Mouse (Mus musculus) kidney, adult 9 months (tissue): ENCODE data around the gene Fbxw10.

Source experiments
- DNase-seq: peaks from one replicate; pipeline ENCODE4 v3.0.0; 2022

Gene Fbxw10

DNA sequence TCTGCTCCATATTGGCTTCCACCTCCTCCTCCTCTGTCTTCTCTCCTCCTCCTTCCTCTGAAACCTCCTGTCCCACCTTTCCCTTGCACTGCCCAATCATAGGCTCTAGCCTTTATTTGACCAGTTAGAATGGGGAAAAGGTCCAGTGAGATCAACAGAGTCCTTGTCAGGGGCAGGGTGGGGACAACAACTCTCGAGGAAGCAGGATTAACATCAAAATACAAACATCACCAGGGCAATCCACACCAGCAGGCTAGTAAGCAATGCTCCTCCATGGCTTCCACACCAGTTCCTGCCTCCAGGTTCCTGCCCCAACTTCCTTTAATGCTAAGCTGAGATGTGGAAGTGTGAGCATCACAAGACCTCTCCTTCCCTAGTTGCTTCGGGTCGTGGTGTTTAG is 1.1 kb upstream of the Fbxw10 start:
- DNase-seq: no peak

GRCm38 (mm10) chr11:62847655-62848191 is 854 bp downstream of the Fbxw10 start:
- DNase-seq: no peak

GRCm38 (mm10) chr11:62848301-62848700 is 1.4 kb downstream of the Fbxw10 start:
- no peak for DNase-seq

GRCm38 (mm10) chr11:62851199-62851598 is 4.3 kb downstream of the Fbxw10 start:
- DNase-seq: peak; percentile 49

GRCm38 (mm10) chr11:62853334-62853733 is 6.5 kb downstream of the Fbxw10 start:
- no peak for DNase-seq

DNA sequence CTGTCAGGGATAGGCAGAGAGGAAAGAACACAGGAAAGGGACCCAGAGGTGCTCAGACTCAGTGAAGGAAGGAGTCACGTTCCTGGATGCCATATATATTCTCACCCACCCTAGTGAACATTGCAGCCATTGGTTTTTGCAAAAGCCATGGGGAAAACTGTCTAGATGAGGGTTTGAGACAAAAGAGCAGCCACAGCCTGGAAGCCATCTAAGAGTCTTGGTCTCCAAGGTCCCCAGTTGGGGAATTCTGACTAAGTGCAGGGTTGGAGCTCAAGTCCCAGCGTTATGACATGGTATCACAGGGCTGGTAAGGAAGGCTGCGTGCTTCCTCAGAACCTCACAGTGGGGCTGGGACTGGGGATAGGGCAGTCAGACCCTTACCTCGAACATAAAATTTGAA is 18.7 kb downstream of the Fbxw10 start:
- DNase-seq: no peak

- DNase-seq: no peak
These were observed 19.8 kb downstream of the Fbxw10 start for GRCm38 (mm10) chr11:62866685-62867084.

DNA sequence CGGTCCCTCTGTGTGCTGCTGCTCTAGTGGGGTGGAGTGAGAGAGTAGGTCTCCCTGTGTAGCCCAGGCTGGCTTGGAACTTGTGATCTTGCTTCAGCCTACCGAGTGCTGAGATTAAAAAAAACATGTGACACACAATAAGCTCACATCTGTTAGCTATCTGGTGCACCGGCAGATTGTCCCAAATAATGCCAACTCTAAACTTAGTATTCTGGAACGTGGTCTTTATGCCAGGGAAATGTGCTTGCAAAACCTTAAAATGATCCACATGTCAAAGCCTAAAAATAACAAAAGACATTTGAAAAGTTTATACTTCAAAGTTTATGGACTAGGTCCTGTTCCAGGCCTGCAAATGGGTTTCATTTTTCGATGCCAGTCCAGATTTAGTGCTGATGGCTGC is 22.3 kb downstream of the Fbxw10 start:
- DNase-seq: no peak

DNA sequence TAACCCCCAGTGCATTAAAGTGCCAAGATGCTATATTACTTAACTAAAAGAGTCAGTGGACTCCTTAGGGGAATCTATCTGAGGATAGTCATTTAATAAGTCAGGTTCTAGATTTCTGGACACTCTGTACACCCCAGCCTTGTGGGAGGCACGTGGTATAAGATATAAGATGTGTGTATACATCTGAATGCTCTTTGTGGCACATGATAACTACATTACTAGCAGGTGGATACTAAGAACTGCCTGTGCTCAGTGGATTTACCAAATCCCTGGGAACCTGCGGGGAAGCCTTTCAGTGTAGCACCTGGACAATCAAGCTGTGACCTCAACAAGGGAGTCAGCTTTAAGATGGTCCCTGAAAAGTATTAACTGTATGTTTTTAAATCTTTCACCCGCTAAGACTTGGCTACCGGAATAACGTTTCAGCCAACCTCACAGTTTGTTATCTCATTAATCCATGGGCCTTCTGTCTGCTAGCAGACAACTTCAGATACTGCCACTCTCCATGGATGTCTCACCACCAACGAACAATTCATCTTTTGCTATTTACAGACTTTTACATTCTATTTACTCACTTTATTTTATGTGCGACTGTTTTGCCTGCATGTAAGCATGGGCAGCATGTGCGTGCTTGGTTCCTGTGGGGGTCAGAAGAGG is 23.0 kb downstream of the Fbxw10 start:
- DNase-seq: no peak

DNA sequence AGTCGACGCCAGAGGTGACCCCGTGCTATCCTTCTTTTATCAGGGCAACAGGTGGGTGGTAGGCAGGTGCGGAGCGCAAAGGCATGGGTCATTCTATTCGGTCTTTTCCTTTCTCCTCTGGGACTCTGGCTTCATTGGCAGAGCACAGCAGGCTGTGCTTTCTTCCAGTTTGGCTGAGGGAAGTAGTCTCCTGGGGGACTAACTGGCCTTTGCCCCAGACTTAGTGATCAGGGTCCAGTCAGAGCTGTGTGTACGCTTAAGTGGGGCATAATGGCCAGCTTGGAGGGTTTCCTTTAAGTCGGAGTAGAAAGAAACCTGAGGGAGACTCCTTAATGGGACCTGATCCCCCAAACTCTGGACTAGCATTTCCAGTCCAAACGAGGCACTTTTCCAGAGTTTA is 26.6 kb downstream of the Fbxw10 start:
- no peak for DNase-seq

DNA sequence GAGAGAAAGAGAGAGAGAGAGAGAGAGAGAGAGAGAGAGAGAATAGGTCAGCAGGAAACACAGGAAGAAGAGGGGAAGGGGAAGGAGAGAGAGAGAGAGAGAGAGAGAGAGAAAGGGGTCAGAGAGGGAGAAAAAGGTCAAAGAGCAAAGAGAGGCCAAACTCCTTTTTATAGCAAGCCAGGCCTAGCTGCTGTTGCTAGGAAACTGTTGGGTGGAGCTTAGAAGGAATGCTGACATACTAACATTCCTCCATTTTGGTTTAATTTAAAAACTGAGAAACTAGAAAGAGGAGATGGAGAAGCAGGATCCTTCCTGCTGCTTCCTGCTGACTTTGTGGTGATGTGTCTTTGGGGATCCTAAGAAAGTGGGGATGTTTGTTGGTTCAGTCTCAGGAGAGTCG is 28.8 kb downstream of the Fbxw10 start:
- DNase-seq: peak; percentile 36

- no peak for DNase-seq
These were observed 29.6 kb downstream of the Fbxw10 start for GRCm38 (mm10) chr11:62876445-62876844.

DNA sequence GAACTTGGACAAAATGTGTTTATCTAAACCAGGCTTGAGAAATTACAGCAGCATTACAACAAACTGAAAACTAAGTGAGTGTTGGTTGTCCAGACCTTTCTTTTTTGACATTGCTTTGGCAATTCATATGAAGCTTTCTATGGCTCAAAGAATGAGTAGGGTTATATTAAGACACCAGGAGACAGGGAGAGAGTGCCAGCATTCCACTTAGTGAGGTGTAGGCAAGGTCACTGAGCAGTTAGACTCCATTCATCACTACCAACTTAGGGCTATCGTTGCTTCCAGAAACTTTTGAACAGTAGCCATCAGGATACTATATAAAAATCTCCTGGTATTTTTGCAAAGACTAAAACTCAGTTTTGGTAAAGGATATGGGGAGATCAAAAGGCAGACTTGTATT is 30.5 kb downstream of the Fbxw10 start:
- DNase-seq: no peak

GRCm38 (mm10) chr11:62878728-62879127 is 31.9 kb downstream of the Fbxw10 start:
- DNase-seq: no peak

GRCm38 (mm10) chr11:62879220-62880048 is 32.6 kb downstream of the Fbxw10 start, which contains the start of gene Tvp23b:
Gene Tvp23b, plus strand, starts transcription at chr11:62879455.
- peak; percentile 98 for DNase-seq

- no peak for DNase-seq
These were observed 36.5 kb downstream of the Fbxw10 start for GRCm38 (mm10) chr11:62883407-62883806.

DNA sequence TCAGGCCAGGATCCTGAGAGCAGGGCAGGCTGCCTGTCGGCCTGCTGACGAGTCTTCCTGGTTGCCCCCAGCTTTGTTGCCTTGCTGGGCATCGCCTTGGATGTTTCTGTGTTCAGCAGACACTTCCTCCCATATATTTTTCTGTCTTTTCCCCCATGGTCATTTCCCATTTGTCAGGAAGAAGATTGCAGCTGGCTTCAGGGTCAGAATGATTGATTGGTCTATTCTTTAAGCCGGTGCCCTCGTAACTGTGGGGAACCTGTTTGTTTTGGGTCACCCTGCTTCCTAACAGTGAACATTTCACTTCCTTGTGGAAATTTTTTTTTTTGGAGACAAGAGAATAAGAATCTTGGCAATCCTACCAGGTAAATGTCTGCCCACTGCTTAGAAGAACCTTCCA is 38.5 kb downstream of the Fbxw10 start:
- peak; percentile 24 for DNase-seq

DNA sequence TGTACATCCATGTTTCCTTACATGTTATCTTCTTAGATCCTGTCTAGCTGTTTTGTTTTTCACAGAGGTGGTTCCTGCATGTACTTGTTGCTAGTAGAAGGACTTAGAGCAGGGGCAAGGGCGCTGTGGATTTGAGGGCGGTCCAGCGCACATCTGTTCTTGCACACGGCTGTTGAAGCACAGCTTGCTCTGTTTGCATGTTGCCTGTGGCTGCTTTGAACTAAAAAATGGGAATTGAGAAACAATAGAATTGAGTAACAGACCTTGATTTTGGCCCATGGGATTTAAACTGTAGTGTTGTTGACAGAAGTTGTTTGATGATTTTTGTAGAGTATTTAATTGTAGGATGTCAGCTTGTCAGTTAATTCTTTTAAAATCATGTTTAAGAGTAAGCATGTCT is 43.9 kb downstream of the Fbxw10 start:
- no peak for DNase-seq

GRCm38 (mm10) chr11:62891763-62892162 is 44.9 kb downstream of the Fbxw10 start:
- no peak for DNase-seq

- DNase-seq: peak; percentile 80
These were observed 54.9 kb downstream of the Fbxw10 start for GRCm38 (mm10) chr11:62901699-62902323.

GRCm38 (mm10) chr11:62903871-62904495 is 57.1 kb downstream of the Fbxw10 start:
- no peak for DNase-seq

GRCm38 (mm10) chr11:62909720-62910306 is 62.9 kb downstream of the Fbxw10 start:
- no peak for DNase-seq

GRCm38 (mm10) chr11:62911362-62911761 is 64.5 kb downstream of the Fbxw10 start:
- DNase-seq: no peak
